Mouse (Mus musculus) stomach, postnatal 0 days (tissue): ENCODE data around the gene Morn4. TPM values are rescaled to one million over a fixed set of nuclear protein-coding genes. Genes with fewer than 3 reads are reported as not detected.

Experiments
- ATAC-seq: fragments of 200-750 bp; cut with Nextera tagmentation; 2 replicates; pipeline ENCODE4 v1.8.0; 2017; ENCODE audit not compliant: low FRiP score, low TSS enrichment
- DNase-seq: peaks from one replicate; pipeline ENCODE4 v3.0.0-alpha.2; 2016; ENCODE audit warnings: low spot score
- H3K27ac ChIP-seq: fragments of 300-500 bp; sonication (generic); replicated peaks from 2 replicates; pipeline ENCODE4 v1.5.1; 2014; ENCODE audit warnings: mild to moderate bottlenecking, control low read depth
- H3K27me3 ChIP-seq: fragments of 300-500 bp; sonication (generic); 2 replicates; pipeline ENCODE4 v1.6.1; 2014; ENCODE audit warnings: low read length; ENCODE audit not compliant: control insufficient read depth, insufficient read depth
- H3K36me3 ChIP-seq: fragments of 300-500 bp; sonication (generic); 2 replicates; pipeline ENCODE4 v1.6.1; 2014; ENCODE audit warnings: low read length, mixed read lengths; ENCODE audit not compliant: control insufficient read depth, insufficient read depth
- H3K4me1 ChIP-seq: fragments of 300-500 bp; sonication (generic); replicated peaks from 2 replicates; pipeline ENCODE4 v1.6.1; 2014; ENCODE audit warnings: antibody characterized with exemption; ENCODE audit not compliant: control insufficient read depth, insufficient read depth
- H3K4me2 ChIP-seq: fragments of 300-500 bp; sonication (generic); replicated peaks from 2 replicates; pipeline ENCODE4 v1.6.1; 2014; ENCODE audit warnings: low read depth, mild to moderate bottlenecking, control low read depth, moderate library complexity
- H3K4me3 ChIP-seq: fragments of 300-500 bp; sonication (generic); 2 replicates; pipeline ENCODE4 v1.5.1; 2014; ENCODE audit warnings: low read depth, low read length, control low read depth
- H3K9ac ChIP-seq: fragments of 300-500 bp; sonication (generic); 2 replicates; pipeline ENCODE4 v1.6.1; 2014; ENCODE audit warnings: mild to moderate bottlenecking, low read length, control low read depth, mixed read lengths
- H3K9me3 ChIP-seq: fragments of 300-500 bp; sonication (generic); 2 replicates; pipeline ENCODE4 v1.6.1; 2016; ENCODE audit warnings: low read length; ENCODE audit not compliant: control insufficient read depth
- CTCF ChIP-seq: IDR thresholded peaks from 2 replicates; pipeline ENCODE4 v1.5.1; 2016; ENCODE audit warnings: antibody characterized with exemption, low read depth, mild to moderate bottlenecking, moderate library complexity
- EP300 ChIP-seq: optimal IDR thresholded peaks from 2 replicates; pipeline ENCODE3; 2016; ENCODE audit warnings: antibody characterized with exemption
- WGBS: fragments of 180-500 bp; shearing (Covaris S2); extraction: QIAGEN DNeasy Blood & Tissue Kit; methylation state at CpG from one replicate; pipeline ENCODE4 v1.1.7; 2014; 5-methylcytosine and 5-hydroxymethylcytosine counted together
- polyA plus RNA-seq: library from polyadenylated mRNA; unstranded; fragments of >200 nt; fragmentation: Nextera tagmentation; extraction: Ambion mirVana; gene quantifications from 2 replicates; pipeline ENCODE4 v1.2.1, GENCODE M21; 2015

The Morn4 gene
- polyA plus RNA-seq, result 7.3 and 8.2 TPM in 2 replicates

DNA sequence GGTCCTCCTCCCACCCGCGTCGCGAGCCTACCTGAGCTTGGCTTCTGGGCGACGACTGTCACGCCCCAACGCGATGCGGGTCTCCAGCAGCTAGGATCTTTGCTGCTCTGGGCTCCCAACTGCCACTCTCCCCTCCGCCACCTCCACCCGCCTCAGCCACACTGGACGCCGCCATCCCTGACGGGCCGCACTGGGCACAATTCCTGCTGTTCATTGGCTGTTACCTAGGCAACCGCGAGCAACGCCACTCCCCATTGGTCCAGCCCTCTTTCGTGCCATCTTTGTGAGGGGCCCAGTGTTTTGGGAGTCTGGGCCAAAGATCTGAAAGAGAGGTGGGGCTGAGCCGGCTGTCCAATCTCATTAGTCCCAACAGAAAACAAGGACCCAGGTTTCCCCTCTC is at the start of gene Morn4:
Gene Morn4, minus strand, starts transcription at position 192 of the 400 bp plus-strand sequence.
- Histone ChIP-seq H3K36me3 (no peaks in the 10 kb centered on the region), H3K4me1 (peaks cover 3% of the 10 kb centered on the region; the same call in 1 of the 2 replicates), H3K4me3 (peak within 1 kb of the TSS; percentile 49), H3K27ac (no peak within 1 kb of the TSS), H3K9me3 (no peaks in the 10 kb centered on the region), H3K27me3 (no peaks in the 10 kb centered on the region), H3K9ac (peak within 1 kb of the TSS; percentile 59), H3K4me2 (peak within 1 kb of the TSS; percentile 82)
- peak; percentile 83 for DNase-seq
- ATAC-seq, result peak; percentile 54
- no peak for TF ChIP-seq EP300
- 2% methylated on average over 21 of the region's 21 CpGs for WGBS

DNA sequence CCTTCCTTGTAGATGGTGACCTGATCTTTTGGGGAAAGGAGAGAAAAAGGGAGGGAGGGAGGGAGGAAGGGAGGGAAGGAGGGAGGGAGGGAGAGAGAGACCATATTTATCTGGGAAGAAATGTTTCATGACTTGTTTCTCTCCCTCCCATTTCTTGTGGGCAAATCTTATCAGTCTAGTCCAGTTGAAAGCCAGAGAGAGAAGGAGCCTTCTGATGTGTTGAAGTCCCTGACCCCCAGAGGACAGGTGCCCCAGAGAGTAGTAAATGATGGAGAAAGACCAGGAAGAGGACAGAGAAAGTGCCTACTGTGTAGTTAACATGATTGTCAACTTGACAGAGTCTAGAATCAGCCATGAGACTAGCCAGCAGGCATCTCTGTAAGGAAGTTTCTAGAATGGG is 48.9 kb upstream of the Morn4 start:
- H3K27me3 ChIP-seq, result no peaks in the 10 kb centered on the region
- DNase-seq (no peak), ATAC-seq (no peak)
- H3K9ac ChIP-seq, result no peak overlapping the region
- no peak for TF ChIP-seq EP300
- TF ChIP-seq CTCF, result no peak
- H3K9me3 ChIP-seq, result no peaks in the 10 kb centered on the region
- no peak overlapping the region for H3K4me3 ChIP-seq
- H3K36me3 ChIP-seq, result no peaks in the 10 kb centered on the region
- no peak overlapping the region for H3K27ac ChIP-seq
- peaks cover 2% of the 10 kb centered on the region; the same call in 1 of the 2 replicates for H3K4me1 ChIP-seq
- no peak overlapping the region for H3K4me2 ChIP-seq

DNA sequence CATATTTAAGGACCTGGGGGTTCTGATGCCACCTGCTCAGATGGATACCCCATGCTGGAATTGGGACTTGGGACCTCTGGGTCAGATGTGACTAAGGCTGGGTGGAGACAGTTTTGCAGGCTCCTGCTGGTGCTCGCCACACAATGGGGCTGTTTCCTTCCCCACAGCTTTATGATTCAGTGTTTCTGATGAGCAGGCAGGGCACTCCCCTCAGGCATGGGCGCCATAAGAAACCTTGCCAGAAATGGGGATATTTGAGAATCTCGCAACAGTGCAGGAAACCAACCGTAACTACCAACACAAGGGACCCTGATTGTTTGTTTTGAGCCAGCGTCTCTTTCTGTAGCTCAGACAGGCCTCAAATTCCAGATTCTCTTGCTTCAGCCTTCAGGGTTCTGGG is 44.9 kb upstream of the Morn4 start:
- Histone ChIP-seq H3K36me3 (no peaks in the 10 kb centered on the region), H3K4me2 (no peak overlapping the region), H3K27me3 (no peaks in the 10 kb centered on the region), H3K27ac (peak overlapping the region; percentile 88), H3K9me3 (no peaks in the 10 kb centered on the region), H3K4me1 (peaks cover 4% of the 10 kb centered on the region; the same call in 1 of the 2 replicates), H3K9ac (no peak overlapping the region), H3K4me3 (no peak overlapping the region)
- 53% methylated on average over 5 of the region's 5 CpGs for WGBS
- TF ChIP-seq CTCF, result no peak
- no peak for TF ChIP-seq EP300
- ATAC-seq, result no peak
- DNase-seq, result peak; percentile 47

DNA sequence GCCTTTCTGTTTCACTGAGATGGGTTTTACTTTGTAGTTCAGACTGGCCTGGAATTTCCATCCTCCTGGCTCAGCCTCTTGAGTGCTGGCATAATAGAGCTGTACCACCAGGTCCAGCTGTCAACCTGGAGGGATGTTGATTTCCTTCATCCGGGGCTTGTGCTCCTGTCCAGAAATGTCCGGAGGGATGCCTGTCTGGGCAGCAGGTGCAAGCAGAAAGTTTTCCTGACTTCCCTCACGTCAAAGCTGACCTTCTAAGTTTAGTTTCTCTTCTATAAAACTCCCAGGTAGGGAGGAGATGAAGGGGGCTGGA is 44.1 kb upstream of the Morn4 start:
- H3K4me2 ChIP-seq, result no peak overlapping the region
- no peaks in the 10 kb centered on the region for H3K27me3 ChIP-seq
- H3K27ac ChIP-seq, result peak overlapping the region; percentile 88
- WGBS, result 67% methylated on average over 3 of the region's 3 CpGs
- H3K4me1 ChIP-seq, result peaks cover 4% of the 10 kb centered on the region; the same call in 1 of the 2 replicates
- no peaks in the 10 kb centered on the region for H3K36me3 ChIP-seq
- ATAC-seq, result no peak
- TF ChIP-seq EP300 (no peak), CTCF (no peak)
- H3K9ac ChIP-seq, result no peak overlapping the region
- no peak overlapping the region for H3K4me3 ChIP-seq
- no peak for DNase-seq
- H3K9me3 ChIP-seq, result no peaks in the 10 kb centered on the region

DNA sequence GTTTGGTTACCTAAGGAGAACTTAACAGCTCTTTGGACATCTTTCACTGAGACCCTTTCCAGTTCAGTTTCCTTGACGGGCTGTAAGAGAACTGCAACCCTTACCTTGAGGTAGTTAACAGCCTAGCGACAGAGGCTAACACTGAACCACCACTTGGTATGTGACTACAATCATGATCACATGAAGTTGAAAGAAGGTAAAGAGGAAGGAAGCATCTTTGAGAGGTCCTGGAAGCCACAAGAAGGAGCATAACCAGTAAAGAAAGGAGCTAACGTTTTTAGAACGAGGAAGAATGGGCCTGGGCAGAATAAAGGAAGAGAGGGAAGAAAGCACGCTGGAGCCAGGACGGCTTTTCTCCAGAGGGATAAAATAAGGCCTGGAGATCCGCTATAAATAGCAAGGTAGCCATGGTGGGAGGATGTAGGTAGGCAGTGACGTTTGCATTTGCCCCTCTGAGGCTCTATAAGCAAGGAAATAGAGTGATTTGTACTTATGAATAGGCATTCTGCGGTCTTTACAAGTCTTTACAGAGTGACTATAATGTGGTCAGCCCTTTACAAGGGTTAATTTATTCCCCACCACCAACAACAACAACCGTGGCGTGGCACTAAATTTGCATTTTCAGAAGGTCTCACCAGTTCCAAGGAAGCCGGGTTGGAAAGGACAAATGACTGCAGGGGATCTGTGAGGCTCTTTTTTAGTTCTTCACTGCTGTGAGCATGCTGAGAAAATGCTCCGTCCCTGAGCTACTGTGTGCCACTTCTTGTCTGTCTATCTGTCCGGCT is 43.5 kb upstream of the Morn4 start:
- 0 out of 2 replicates have a peak overlapping the region, but pooled peaks have one; percentile 45 for H3K9ac ChIP-seq
- no peaks in the 10 kb centered on the region for H3K27me3 ChIP-seq
- H3K27ac ChIP-seq, result peak overlapping the region; percentile 88
- H3K4me3 ChIP-seq, result peak overlapping the region; percentile 71
- TF ChIP-seq CTCF (no peak), EP300 (no peak)
- peaks cover 4% of the 10 kb centered on the region; the same call in 1 of the 2 replicates for H3K4me1 ChIP-seq
- H3K9me3 ChIP-seq, result no peaks in the 10 kb centered on the region
- no peak for DNase-seq
- 38% methylated on average over 14 of the region's 14 CpGs for WGBS
- peaks cover 4% of the 10 kb centered on the region; the same call in 1 of the 2 replicates for H3K36me3 ChIP-seq
- ATAC-seq, result 0 out of 2 replicates have a peak, but pooled peaks have one; percentile 1
- peak overlapping the region; percentile 52 for H3K4me2 ChIP-seq
